Mouse (Mus musculus): Measurements from ENCODE around the gene Gm20532. TPM values are rescaled to one million over a fixed set of nuclear protein-coding genes. Genes with fewer than 3 reads are reported as not detected.

Gene Gm20532
- polyA plus RNA-seq (2012): not detected in 2 replicates

DNA sequence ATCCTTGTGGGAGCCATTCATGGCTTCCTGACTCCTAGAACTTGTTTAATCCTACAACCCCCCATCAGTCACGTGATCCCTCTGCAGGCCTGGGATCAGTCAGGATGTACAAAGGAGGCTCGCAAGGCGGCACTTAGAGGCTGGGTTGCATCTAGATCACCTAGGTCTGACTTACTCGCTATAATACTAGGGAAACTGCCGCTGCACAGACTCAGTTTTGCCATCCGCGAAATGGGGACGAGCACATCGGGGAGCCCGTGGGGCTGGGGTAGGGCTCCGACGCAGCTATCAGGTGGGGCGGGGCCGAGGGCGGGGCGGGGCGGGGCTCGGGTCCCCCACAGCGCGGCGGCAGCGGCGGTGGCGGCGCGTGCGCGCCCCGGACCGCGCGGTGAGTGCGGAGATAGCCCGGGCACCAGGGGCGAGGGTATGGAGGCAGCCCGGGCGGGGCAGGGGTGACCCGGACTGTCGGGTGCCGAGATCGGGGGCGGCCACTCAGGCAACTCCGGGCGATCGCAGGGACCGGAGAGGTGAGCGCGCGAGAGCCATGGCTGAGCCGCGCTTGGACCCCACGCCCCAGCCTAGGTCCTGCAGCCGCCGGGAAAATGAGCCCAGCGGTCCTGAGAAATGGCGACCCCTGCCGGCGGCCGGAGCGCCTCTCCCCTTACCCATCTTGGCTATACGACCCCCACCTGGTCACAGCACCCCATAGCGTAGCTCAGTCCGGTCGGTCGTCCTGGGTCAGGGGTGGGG is at the start of gene Gm20532:
Gene Gm20532 (plus strand): TSS at position 346 of the 750 bp plus-strand sequence.
- peak within 1 kb of the TSS; percentile 65 for H3K4me3 ChIP-seq (replicated peaks)
- H3K27me3 ChIP-seq (ENCODE audit: control insufficient read depth): peaks cover 23% of the 10 kb centered on the region
- no peak for TF ChIP-seq TAL1 (IDR thresholded peaks at IDR 0.05; ENCODE audit: low read length)
- H3K36me3 ChIP-seq (ENCODE audit: control insufficient read depth): peaks cover 12% of the 10 kb centered on the region; the same call in 1 of the 2 replicates
- H3K9me3 ChIP-seq (ENCODE audit: control insufficient read depth, low read length): no peaks in the 10 kb centered on the region
- peaks cover 36% of the 10 kb centered on the region for H3K4me1 ChIP-seq (ENCODE audit: control insufficient read depth)

DNA sequence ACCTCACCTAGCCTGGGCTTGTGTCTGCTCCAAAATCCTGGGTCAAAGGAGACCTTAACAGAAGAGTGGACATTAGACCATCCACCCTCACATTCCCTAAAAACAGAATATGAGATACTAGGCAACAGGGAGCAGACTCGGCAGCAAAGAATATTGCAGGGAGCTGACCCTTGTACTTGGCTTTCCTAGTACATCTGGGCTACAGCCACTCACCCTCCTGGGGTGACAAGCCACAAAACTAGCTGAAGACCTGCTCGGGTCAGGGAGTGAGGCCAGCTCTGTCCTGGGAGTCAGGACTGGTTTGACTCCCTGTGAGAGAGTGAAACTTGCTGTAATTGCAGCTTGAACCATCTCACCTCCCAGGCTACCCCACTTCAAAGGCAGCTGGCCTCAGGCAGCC is 46.9 kb upstream of the Gm20532 start:
- no peaks in the 10 kb centered on the region for H3K27me3 ChIP-seq (ENCODE audit: control insufficient read depth)
- no peaks in the 10 kb centered on the region for H3K9me3 ChIP-seq (ENCODE audit: control insufficient read depth, low read length)
- H3K36me3 ChIP-seq (ENCODE audit: control insufficient read depth): no peaks in the 10 kb centered on the region
- H3K4me1 ChIP-seq (ENCODE audit: control insufficient read depth): no peaks in the 10 kb centered on the region
- TF ChIP-seq GATA1 (IDR thresholded peaks at IDR 0.05; ENCODE audit: low read length): no peak
- no peak overlapping the region for H3K4me3 ChIP-seq (replicated peaks)

DNA sequence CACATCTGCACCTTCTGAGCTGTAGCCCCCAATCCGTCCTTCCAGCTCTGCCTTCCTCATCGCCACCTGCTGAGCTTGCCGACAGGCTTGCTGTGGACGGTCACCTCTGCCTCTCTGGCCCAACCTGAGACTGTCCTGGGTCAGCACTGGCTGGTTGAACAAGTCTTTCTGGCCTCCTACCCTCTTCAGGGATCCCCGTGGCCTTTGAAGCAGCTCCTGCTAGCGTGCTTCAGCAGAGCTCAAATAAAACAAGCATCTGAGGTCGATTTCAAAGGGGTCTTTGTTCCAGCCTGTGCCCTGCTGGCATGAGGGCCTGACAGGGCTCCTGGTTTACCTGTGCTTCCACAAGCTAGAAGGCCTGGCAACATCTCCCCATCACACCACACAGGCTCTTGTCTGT is 45.7 kb upstream of the Gm20532 start:
- H3K36me3 ChIP-seq (ENCODE audit: control insufficient read depth): no peaks in the 10 kb centered on the region
- H3K4me3 ChIP-seq (replicated peaks): no peak overlapping the region
- TF ChIP-seq TAL1 (IDR thresholded peaks at IDR 0.05; ENCODE audit: low read length) (no peak), GATA1 (IDR thresholded peaks at IDR 0.05; ENCODE audit: low read length) (no peak)
- H3K4me1 ChIP-seq (ENCODE audit: control insufficient read depth): no peaks in the 10 kb centered on the region
- H3K9me3 ChIP-seq (ENCODE audit: control insufficient read depth, low read length): no peaks in the 10 kb centered on the region
- no peaks in the 10 kb centered on the region for H3K27me3 ChIP-seq (ENCODE audit: control insufficient read depth)

DNA sequence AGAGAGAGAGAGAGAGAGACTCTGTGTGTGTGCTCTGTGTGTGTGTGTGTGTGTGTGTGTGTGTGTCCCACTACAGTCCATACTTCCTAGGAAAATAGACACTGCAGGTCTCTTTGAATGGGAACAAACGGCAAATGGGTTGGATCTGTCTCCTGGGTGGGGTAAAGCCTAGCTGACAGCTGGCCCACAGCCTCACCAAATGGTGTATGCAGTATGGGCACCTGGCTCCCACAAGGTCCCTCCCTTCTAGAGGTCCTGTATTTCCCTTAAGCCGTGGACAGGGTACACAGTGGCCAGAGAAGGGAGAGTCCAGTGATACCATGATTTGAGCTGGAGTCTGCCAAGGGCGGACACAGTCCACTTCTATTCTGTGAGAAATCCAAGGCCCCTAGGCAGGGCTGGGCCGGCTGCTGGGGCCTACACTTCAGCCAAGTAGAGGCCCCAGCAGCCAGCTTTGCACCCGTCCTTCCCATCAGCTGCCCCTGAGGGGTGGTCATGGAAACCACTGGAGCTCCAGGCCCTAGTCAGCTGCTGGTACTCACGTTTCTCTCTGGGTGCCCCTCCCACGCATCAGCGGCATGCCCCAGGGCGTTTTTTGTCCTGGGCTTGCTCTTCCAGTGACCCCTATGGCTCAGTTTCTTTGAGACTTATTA is 45.1 kb upstream of the Gm20532 start:
- Histone ChIP-seq H3K9me3 (ENCODE audit: control insufficient read depth, low read length) (no peaks in the 10 kb centered on the region), H3K4me3 (replicated peaks) (no peak overlapping the region), H3K4me1 (ENCODE audit: control insufficient read depth) (no peaks in the 10 kb centered on the region), H3K36me3 (ENCODE audit: control insufficient read depth) (no peaks in the 10 kb centered on the region), H3K27me3 (ENCODE audit: control insufficient read depth) (no peaks in the 10 kb centered on the region)
- no peak for TF ChIP-seq TAL1 (IDR thresholded peaks at IDR 0.05; ENCODE audit: low read length)

DNA sequence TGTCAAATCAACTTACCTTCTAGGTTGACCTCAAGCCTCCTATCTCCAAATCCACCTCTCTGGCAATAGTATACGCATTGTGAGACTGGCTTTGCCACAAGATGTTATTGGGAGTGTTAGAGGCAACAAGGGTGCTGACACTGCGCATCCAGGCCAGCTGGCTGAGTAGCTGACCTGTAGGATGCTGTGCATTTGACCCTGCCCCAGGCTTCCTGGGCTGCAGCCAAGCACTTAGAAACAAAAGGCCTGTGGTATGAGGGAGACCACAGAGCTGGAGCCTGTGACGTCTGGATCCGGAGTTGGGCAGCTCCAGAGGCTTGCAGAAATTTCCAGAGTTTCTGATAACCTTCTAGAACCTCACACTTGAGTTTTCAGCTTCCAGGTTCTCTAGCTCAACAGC is 43.3 kb upstream of the Gm20532 start:
- H3K4me1 ChIP-seq (ENCODE audit: control insufficient read depth): no peaks in the 10 kb centered on the region
- no peaks in the 10 kb centered on the region for H3K9me3 ChIP-seq (ENCODE audit: control insufficient read depth, low read length)
- no peak overlapping the region for H3K4me3 ChIP-seq (replicated peaks)
- no peaks in the 10 kb centered on the region for H3K36me3 ChIP-seq (ENCODE audit: control insufficient read depth)
- no peaks in the 10 kb centered on the region for H3K27me3 ChIP-seq (ENCODE audit: control insufficient read depth)
- TF ChIP-seq GATA1 (IDR thresholded peaks at IDR 0.05; ENCODE audit: low read length) (no peak), TAL1 (IDR thresholded peaks at IDR 0.05; ENCODE audit: low read length) (no peak)

DNA sequence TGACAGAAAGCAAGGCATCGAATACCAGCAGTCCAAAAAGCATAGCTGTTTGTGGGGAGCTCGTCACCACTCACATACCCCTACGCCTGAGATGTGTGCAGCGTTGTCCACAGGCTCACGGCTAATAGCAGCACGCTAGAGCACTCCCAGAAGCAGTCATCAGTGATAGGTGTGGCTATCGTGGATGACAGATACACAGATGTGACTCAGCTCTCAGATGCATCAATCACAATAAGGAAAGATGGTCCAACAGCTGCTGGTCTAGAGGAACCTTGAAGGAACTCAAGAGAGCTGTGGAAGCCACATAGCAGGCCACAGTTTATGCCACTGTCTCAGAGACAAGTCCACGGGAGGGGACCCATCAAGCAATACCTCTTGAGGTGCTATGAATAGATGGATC is 42.7 kb upstream of the Gm20532 start:
- Histone ChIP-seq H3K27me3 (ENCODE audit: control insufficient read depth) (no peaks in the 10 kb centered on the region), H3K4me3 (replicated peaks) (no peak overlapping the region), H3K36me3 (ENCODE audit: control insufficient read depth) (no peaks in the 10 kb centered on the region), H3K9me3 (ENCODE audit: control insufficient read depth, low read length) (no peaks in the 10 kb centered on the region), H3K4me1 (ENCODE audit: control insufficient read depth) (no peaks in the 10 kb centered on the region)
- no peak for TF ChIP-seq GATA1 (IDR thresholded peaks at IDR 0.05; ENCODE audit: low read length)
- no peak for TF ChIP-seq TAL1 (IDR thresholded peaks at IDR 0.05; ENCODE audit: low read length)

DNA sequence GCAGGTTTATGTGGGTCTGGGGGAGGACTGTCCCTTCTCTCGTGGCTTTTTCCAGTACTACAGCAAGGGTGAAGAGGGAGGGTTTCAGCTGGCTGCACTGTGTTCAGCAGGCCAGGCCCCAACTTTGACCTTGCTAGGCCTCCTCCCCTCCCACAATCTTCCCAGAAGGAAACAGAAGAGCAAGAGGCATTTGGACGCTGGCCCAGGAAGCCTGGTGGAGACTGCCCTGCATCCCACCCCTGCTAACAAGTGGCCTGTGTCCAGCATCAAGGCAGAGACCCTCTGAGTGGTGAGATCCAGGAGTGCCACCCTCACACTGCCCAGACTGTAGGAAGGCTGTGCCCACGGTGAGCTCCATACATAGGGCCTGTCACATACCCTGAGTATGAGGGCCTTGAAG is 42.2 kb upstream of the Gm20532 start:
- Histone ChIP-seq H3K27me3 (ENCODE audit: control insufficient read depth) (no peaks in the 10 kb centered on the region), H3K9me3 (ENCODE audit: control insufficient read depth, low read length) (no peaks in the 10 kb centered on the region), H3K4me1 (ENCODE audit: control insufficient read depth) (no peaks in the 10 kb centered on the region), H3K4me3 (replicated peaks) (no peak overlapping the region), H3K36me3 (ENCODE audit: control insufficient read depth) (no peaks in the 10 kb centered on the region)
- no peak for TF ChIP-seq TAL1 (IDR thresholded peaks at IDR 0.05; ENCODE audit: low read length)
- no peak for TF ChIP-seq GATA1 (IDR thresholded peaks at IDR 0.05; ENCODE audit: low read length)

DNA sequence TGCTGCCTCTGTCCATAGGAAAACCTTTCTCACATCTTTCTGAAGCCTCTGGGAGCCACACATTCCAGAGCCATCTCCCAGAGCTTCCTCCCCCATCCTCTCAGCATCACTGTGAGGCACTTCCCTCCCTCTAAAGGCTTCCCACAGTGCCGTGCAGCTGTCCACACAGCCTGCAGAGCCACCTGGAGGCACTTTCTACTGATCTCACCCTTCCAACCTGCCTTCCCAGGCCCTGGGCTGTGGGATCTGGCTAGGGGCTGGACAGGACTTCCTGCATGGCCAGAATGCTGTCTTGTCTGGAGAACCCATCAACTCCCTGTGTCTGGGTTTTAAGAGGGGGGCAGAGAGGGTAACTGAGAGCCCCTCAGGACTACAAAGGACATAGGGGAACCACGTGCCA is 39.0 kb upstream of the Gm20532 start:
- no peaks in the 10 kb centered on the region for H3K27me3 ChIP-seq (ENCODE audit: control insufficient read depth)

DNA sequence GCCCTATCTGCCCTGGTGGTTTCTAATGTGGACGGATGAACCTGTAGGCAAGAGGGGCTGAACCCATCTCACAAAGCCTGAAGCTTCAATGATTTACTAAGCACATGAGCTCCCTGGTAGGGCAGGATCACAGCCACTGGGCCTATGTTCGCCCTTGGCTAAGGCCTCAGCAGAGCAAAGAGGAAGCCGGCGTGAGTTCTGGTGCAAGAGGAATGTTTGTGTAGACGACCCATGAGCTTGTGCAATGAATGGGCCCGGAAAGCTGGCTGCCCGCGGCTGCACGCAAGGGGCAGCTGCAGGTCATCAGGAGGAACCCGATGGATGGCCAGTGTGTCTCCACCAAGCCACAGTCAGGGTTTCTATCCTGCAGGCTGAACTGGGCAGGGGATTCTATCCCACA is 36.6 kb upstream of the Gm20532 start:
- no peaks in the 10 kb centered on the region for H3K27me3 ChIP-seq (ENCODE audit: control insufficient read depth)
- no peaks in the 10 kb centered on the region; the same call in 1 of the 2 replicates for H3K4me1 ChIP-seq (ENCODE audit: control insufficient read depth)
- TF ChIP-seq GATA1 (IDR thresholded peaks at IDR 0.05; ENCODE audit: low read length): no peak
- no peak for TF ChIP-seq TAL1 (IDR thresholded peaks at IDR 0.05; ENCODE audit: low read length)
- no peaks in the 10 kb centered on the region for H3K36me3 ChIP-seq (ENCODE audit: control insufficient read depth)
- H3K4me3 ChIP-seq (replicated peaks): no peak overlapping the region
- no peaks in the 10 kb centered on the region for H3K9me3 ChIP-seq (ENCODE audit: control insufficient read depth, low read length)

More for the DNA sequence above, 39.0 kb upstream of the Gm20532 start:
- Histone ChIP-seq H3K36me3 (ENCODE audit: control insufficient read depth) (no peaks in the 10 kb centered on the region), H3K9me3 (ENCODE audit: control insufficient read depth, low read length) (no peaks in the 10 kb centered on the region), H3K4me3 (replicated peaks) (no peak overlapping the region), H3K4me1 (ENCODE audit: control insufficient read depth) (no peaks in the 10 kb centered on the region)
- no peak for TF ChIP-seq GATA1 (IDR thresholded peaks at IDR 0.05; ENCODE audit: low read length)
- no peak for TF ChIP-seq TAL1 (IDR thresholded peaks at IDR 0.05; ENCODE audit: low read length)
